Mouse (Mus musculus) cerebellum, adult 2 months (tissue): ENCODE results near the gene Ston1. TPM values are rescaled to one million over a fixed set of nuclear protein-coding genes. Genes with fewer than 3 reads are reported as not detected.

Experiments
- DNase-seq, 2 experiments: peaks; one replicate each; pipeline ENCODE4 v3.0.0; 2021
- H3K27ac ChIP-seq: fragments of 200-500 bp; 2 replicates; pipeline ENCODE4 v1.5.1; 2012; ENCODE audit warnings: low read length, control low read depth, inconsistent platforms; ENCODE audit not compliant: insufficient read depth
- H3K27me3 ChIP-seq: fragments of 200-500 bp; 2 replicates; pipeline ENCODE4 v1.6.1; 2012; ENCODE audit warnings: inconsistent platforms, mild to moderate bottlenecking, low read length, moderate library complexity; ENCODE audit not compliant: control insufficient read depth, insufficient read depth
- H3K4me1 ChIP-seq: fragments of 200-500 bp; 2 replicates; pipeline ENCODE4 v1.6.1; 2011; ENCODE audit warnings: low read length; ENCODE audit not compliant: control insufficient read depth, insufficient read depth
- H3K4me3 ChIP-seq: fragments of 200-500 bp; replicated peaks from 2 replicates; pipeline ENCODE3; 2011; ENCODE audit warnings: mild to moderate bottlenecking, low read depth, low read length, control low read depth; ENCODE audit not compliant: insufficient read depth
- CTCF ChIP-seq: fragments of 200-500 bp; IDR thresholded peaks from 2 replicates; pipeline ENCODE4 v1.5.1; 2011; ENCODE audit warnings: low read depth, mild to moderate bottlenecking, control low read depth, low read length, moderate library complexity, borderline replicate concordance; ENCODE audit not compliant: insufficient read depth
- POLR2A ChIP-seq: fragments of 200-500 bp; IDR thresholded peaks from 2 replicates; pipeline ENCODE4 v1.6.1; 2011; ENCODE audit warnings: low read length, control low read depth, borderline replicate concordance; ENCODE audit not compliant: insufficient read depth
- WGBS: fragments of 180-500 bp; shearing (Covaris S2); methylation state at CpG from one replicate; pipeline ENCODE4 v1.1.7; 2018; 5-methylcytosine and 5-hydroxymethylcytosine counted together
- polyA plus RNA-seq: library from polyadenylated mRNA; depleted of rRNA; stranded (reverse); fragments of >200 nt; gene quantifications from 2 replicates; pipeline ENCODE4 v1.2.3, GENCODE M21; 2012

Gene Ston1
- polyA plus RNA-seq, 1 experiment: 2.9 TPM

GRCm38 (mm10) chr17:88628676-88629380 is 31.3 kb downstream of the Ston1 start:
- DNase-seq: peak in 1 of 2 experiments; percentile 18
- Histone ChIP-seq H3K27me3 (no peaks in the 10 kb centered on the region), H3K27ac (no peak overlapping the region), H3K4me1 (peaks cover 3% of the 10 kb centered on the region; the same call in 1 of the 2 replicates), H3K4me3 (no peak overlapping the region)
- TF ChIP-seq POLR2A: no peak
- TF ChIP-seq CTCF: no peak
- WGBS: 48% methylated on average over 10 of the region's 10 CpGs

- Histone ChIP-seq H3K4me3 (no peak overlapping the region), H3K27me3 (no peaks in the 10 kb centered on the region), H3K4me1 (peaks cover 3% of the 10 kb centered on the region; the same call in 1 of the 2 replicates), H3K27ac (no peak overlapping the region)
- WGBS: 43% methylated on average over 4 of the region's 4 CpGs
- DNase-seq: no peak
- TF ChIP-seq POLR2A (no peak), CTCF (no peak)
Measured at GRCm38 (mm10) chr17:88629381-88629759, 31.9 kb downstream of the Ston1 start.

- peak in 1 of 2 experiments; percentile 11 for DNase-seq
- TF ChIP-seq CTCF: no peak
- no peak for TF ChIP-seq POLR2A
- Histone ChIP-seq H3K27me3 (no peaks in the 10 kb centered on the region), H3K27ac (no peak overlapping the region), H3K4me1 (peaks cover 3% of the 10 kb centered on the region; the same call in 1 of the 2 replicates), H3K4me3 (no peak overlapping the region)
- WGBS: 56% methylated on average over 11 of the region's 11 CpGs
Measured at GRCm38 (mm10) chr17:88629931-88630553, 32.6 kb downstream of the Ston1 start.

DNA sequence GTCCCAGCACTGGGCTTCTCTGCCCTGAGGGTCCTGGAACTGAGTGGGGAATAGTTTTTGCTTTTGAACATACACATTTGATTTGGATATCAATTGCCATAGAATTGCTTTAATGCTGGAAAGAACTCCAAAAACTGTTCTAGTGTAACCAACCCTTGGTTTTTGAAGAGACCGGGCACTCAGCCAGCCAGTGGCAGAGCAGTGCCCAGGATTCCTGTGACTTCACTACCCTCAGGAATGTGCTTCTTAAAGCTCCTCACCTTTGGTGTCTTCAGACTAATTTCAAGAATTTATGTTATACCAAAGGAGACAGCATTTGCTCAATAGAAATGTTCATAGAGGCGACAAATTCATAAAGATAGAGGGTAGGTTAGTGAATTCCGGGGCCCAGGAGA is 33.1 kb downstream of the Ston1 start:
- WGBS: 74% methylated on average over 3 of the region's 3 CpGs
- DNase-seq: no peak
- TF ChIP-seq CTCF: no peak
- no peak for TF ChIP-seq POLR2A
- Histone ChIP-seq H3K27ac (no peak overlapping the region), H3K4me1 (peaks cover 3% of the 10 kb centered on the region; the same call in 1 of the 2 replicates), H3K27me3 (no peaks in the 10 kb centered on the region), H3K4me3 (no peak overlapping the region)

DNA sequence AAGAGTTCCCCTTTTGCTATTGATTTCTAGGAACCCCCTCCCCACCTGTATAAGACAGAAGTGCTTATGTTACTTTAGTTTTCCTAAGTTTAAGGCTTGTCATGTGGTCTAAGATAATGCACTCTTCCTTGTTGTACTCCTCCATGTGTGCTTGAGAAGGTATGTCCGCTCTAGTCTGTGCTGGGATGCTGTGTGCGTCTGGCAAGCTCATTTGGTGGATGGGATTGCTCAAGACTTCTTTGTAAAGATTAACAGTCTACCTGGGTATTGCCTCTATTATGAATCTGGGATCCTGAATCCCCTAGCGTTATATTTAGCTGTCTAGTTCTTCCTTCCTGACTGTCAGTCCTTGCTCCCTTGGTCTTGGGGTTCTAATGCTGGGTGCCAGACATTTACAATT is 35.1 kb downstream of the Ston1 start:
- H3K27me3 ChIP-seq: no peaks in the 10 kb centered on the region
- no peak for TF ChIP-seq POLR2A
- TF ChIP-seq CTCF: no peak
- H3K27ac ChIP-seq: no peak overlapping the region
- WGBS: 97% methylated on average over 3 of the region's 3 CpGs
- no peak overlapping the region for H3K4me3 ChIP-seq
- peaks cover 3% of the 10 kb centered on the region; the same call in 1 of the 2 replicates for H3K4me1 ChIP-seq
- no peak for DNase-seq

- Histone ChIP-seq H3K27me3 (no peaks in the 10 kb centered on the region), H3K4me3 (no peak overlapping the region), H3K4me1 (no peaks in the 10 kb centered on the region), H3K27ac (no peak overlapping the region)
- TF ChIP-seq CTCF (no peak), POLR2A (no peak)
- DNase-seq: no peak
- WGBS: 84% methylated on average over 14 of the region's 14 CpGs
Measured at GRCm38 (mm10) chr17:88636076-88636475, 38.6 kb downstream of the Ston1 start.

DNA sequence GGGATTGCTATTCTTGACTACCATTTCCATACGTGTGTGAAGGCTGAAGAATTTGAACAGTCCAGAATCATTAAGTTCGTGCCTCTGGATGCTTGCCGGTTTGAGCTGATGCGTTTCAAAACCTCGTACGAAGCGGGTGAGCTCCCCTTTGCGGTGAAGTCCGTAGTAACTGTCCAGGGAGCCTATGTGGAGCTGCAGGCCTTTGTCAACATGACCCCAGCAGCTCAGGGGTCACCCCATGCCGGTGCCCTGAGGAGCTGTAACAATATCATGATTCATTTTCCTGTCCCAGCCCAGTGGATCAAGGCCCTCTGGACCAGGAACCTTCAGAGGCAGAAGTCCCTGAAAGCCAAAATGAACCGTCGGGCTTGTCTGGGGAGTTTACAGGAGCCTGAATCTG is 39.1 kb downstream of the Ston1 start:
- TF ChIP-seq CTCF: no peak
- no peak for TF ChIP-seq POLR2A
- no peaks in the 10 kb centered on the region for H3K27me3 ChIP-seq
- 54% methylated on average over 12 of the region's 12 CpGs for WGBS
- no peaks in the 10 kb centered on the region for H3K4me1 ChIP-seq
- no peak overlapping the region for H3K27ac ChIP-seq
- no peak overlapping the region for H3K4me3 ChIP-seq
- DNase-seq: no peak

GRCm38 (mm10) chr17:88641012-88641411 is 43.5 kb downstream of the Ston1 start:
- Histone ChIP-seq H3K27ac (no peak overlapping the region), H3K4me3 (no peak overlapping the region), H3K4me1 (no peaks in the 10 kb centered on the region), H3K27me3 (no peaks in the 10 kb centered on the region)
- TF ChIP-seq POLR2A: no peak
- peak; percentile 63; the same call in 1 of the 2 replicates for TF ChIP-seq CTCF
- peak; percentile 44 to 64 for DNase-seq
- 29% methylated on average over 6 of the region's 6 CpGs for WGBS
